Mouse (Mus musculus): ENCODE data around the gene Tspan15.

- TF ChIP-seq CTCF (IDR thresholded peaks at IDR 0.05; ENCODE audit: low read depth, low read length) (no peak), EP300 (IDR thresholded peaks at IDR 0.05; ENCODE audit: insufficient read depth, low read depth, low read length) (no peak), POLR2A (IDR thresholded peaks at IDR 0.05; ENCODE audit: insufficient read depth, low read length) (no peak)
Measured at GRCm38 (mm10) chr10:62252496-62253235, 21.6 kb upstream of the Tspan15 start.
